Mouse (Mus musculus) retina, adult 2 months (tissue): ENCODE data around the gene Plk5.
A peak's percentile ranks its signal among the peaks of the same experiment; 100 is the strongest.

Source experiments
- DNase-seq: peaks from one replicate; pipeline ENCODE4 v3.0.0-alpha.2; 2012; ENCODE audit warnings: low read depth, low spot score

The Plk5 gene

DNA sequence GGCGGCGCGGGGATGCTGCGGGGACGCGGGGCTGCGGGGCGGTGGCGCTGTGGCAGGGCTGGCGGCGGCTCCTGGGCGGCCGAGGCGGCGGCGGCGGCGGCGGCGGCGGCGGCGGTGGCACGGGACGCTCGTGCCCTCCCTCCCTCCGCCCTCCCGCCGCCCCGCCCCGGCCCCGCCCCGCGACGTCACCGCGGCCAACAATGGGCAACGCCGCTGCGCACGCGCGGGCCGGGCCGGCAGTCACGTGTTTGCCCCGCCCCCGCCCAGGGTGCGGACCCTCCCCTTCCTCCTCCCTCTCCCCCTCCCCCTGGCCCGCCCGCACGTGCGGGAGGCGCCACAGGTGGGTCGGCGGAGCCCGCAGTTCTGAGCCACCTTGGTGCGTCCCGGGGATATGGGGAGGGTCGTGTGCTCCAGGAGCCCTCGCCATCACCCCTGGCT lies 31.3 kb downstream of the Plk5 start, which contains the start of gene Mex3d:
Mex3d (minus strand) TSS at position 138 of the 438 bp plus-strand sequence.
- DNase-seq = peak; percentile 78

GRCm38 (mm10) chr10:80388731-80389130 lies 32.5 kb downstream of the Plk5 start:
- DNase-seq = no peak

DNA sequence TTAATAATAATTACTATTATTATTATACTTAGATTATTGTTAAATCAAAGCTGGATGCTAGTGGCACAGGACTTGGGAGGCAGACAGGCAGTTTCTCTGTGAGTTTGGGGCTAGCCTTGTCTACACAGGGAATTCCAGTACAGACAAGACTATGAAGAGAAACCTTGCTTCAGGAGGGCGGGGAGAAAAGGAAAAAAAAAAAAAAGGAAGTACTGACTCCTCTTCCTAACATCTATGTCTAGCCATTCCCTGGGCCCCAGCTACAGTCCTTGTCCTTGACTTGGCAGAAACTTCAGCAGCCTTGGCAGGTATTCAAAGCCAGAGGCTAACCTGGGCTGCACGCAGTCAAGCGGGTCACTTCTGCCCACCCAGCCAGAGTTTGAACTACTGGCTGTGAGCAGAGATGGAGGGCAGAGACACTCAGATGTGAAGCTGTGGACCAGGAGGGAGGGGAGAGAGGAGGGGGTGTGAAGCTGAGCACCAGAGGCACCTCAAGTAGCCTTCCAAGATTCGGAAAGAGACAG lies 33.0 kb downstream of the Plk5 start:
- DNase-seq = no peak

GRCm38 (mm10) chr10:80390697-80391096 lies 34.4 kb downstream of the Plk5 start:
- DNase-seq = no peak

DNA sequence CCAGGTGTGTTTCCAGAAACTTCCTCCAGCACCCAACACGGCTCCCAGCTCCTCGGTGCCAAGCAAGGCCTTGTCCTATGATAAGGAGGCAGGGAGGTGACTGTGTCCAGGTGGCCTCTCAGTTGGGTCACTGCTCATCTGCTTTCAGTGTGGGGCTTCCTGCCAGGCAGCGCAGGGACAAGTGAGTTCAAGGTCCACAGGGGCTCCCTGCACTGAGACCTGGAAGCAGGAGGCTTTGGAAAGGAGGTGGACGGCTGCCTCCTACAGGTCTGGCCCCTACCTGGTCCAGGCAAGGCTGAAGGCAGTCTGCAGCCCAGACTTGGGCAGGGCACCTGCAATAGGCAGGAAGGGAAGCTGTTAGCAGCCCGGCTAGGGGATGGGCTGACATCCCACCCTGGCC lies 36.4 kb downstream of the Plk5 start:
- no peak for DNase-seq

GRCm38 (mm10) chr10:80395025-80395627 lies 38.9 kb downstream of the Plk5 start:
- DNase-seq = no peak

- no peak for DNase-seq
Observed at GRCm38 (mm10) chr10:80396822-80397523, 40.7 kb downstream of the Plk5 start.

- DNase-seq = no peak
Observed at GRCm38 (mm10) chr10:80397524-80398173, 41.4 kb downstream of the Plk5 start.

- DNase-seq = no peak
Observed at GRCm38 (mm10) chr10:80398174-80398535, 41.9 kb downstream of the Plk5 start.

- DNase-seq = peak; percentile 98
Observed at GRCm38 (mm10) chr10:80398719-80399190, 42.5 kb downstream of the Plk5 start.

DNA sequence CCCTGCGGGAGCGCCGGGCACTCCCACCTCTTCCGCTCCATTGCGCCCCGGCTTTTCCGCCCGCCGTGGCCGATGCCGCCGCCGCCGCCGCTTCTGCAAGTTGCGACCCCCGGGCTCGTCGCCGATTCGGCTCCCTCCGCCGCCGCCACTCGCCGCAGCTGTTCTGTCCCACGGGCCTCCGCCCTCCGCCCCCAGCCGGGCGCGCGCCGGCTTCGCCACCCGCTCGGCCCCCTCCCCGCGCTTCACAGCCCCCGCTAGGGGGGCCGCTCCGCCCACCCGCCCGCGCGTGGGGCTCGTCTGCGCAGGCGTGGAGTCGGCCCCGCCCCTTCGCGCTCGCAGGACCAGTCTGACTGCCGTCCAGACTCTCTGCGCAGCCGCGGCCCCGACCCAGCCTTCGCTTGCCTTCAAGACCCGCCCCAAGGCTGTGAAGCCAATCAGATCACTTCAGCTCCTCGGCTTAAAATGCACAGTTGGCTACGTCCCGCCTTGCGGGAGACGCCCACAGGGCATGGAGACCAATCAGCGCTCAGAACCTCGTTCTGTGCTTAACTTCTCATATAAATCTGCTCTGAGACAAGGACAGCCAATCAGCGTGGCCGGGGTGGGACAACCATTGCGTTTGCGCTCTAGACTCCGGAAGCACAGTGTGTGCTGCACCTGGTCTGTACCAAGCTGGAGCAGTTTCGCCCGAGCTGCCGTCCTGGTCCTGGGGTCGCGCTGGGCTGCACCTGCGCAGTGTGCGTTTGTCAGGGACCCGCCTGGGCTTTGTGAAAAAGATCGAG lies 43.1 kb downstream of the Plk5 start, which contains the start of gene Mbd3:
Mbd3 (minus strand) TSS at position 360 of the 782 bp plus-strand sequence.
- peak; percentile 99 for DNase-seq

DNA sequence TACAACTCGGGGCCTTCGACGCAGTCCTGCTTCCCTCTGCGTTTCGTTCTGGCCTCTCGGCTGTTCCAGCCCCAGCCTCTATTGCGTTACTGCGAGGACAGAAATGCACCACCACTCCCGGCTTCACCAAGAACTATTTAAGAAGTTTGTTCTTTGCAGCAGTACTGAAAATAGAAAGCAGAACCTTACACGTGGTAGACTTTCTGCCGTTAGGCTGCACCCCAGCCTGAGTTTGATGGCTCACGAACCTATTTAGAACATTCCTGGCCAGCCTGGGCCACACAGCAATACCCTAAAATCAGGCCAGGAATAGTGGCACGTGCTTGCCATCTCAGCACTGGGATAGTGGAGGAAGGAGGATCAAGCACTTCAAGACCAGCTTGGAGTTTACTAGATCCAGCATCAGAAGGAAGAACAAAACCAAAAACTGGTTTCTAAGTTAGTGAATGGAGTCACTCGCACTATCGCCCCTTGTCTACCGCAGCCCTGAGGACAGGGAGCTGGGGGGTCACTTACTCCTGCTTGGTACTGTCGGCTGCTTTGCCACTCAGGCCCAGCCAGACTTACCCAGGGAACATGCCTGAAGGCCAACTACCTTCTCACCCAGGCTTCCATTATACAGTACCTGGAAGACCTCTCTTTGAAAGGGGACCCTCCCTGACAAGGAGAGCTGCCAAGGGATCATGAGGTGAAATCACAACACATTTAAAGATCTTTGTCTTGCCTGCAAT lies 43.9 kb downstream of the Plk5 start:
- no peak for DNase-seq

DNA sequence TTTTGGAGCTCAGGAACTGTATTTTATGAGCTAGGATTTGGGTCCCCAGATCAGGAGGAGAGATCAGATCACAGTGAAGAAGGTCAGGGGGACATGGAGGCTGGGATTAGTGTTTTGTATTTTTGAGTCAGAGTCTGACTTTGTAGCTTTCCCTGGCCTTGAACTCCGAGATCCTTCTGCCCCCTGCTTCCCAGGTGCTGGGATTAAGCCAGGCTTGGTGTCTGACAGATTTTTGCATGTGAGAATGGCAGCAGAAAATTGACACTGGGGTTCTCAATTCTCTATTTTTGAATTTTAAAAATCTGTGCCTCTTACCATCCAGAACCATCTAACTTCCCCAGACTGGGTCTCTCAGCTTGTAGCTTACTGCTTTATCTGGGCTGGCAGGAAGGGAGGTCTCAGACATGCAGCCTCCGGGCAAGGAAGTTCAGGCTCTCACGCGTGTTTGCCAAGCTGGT lies 44.5 kb downstream of the Plk5 start:
- DNase-seq = no peak

- no peak for DNase-seq
Observed at GRCm38 (mm10) chr10:80403044-80403692, 46.9 kb downstream of the Plk5 start.

- DNase-seq = no peak
Observed at GRCm38 (mm10) chr10:80405481-80406173, 49.4 kb downstream of the Plk5 start.

DNA sequence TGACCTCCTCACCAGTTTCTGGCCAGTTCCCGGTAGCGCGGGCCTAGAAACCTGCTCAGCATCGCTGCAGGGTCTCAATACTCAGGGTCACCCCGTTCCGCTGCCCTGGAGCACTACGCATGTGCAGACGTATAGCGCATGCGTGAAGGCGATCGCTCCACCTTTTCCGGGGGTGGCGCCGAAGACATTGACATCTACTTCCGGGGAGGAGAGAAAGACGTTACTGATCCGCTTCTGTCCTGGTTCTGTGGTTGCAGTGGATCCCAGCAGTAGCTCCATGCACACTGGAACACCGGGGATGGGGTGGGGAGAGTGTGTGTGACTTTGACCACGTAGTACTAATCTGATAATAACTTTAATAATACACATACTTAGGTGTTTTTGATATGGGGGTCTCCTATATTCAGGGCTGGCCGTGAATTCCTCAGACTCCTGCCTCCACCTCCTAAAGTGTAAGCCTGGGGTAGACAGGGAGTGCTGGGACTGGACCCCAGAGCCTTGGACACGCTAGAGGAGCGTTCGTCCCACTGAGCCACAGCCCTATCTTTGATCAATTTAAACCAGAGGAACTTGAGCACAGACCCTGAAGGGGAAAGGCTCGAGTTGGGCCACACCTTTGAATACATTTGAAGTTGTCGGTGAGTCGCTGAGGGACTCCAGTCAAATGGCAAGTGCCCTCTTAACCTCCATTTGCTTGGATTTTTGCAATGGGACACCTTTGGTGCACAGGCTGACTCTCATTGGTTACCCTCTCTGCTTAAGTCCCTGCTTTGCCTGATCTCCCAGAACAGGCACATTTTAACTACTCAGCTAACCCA lies 50.6 kb downstream of the Plk5 start, which contains the start of gene Uqcr11:
Uqcr11 (minus strand) TSS at position 147 of the 818 bp plus-strand sequence.
- peak; percentile 89 for DNase-seq

GRCm38 (mm10) chr10:80407924-80408323 lies 51.7 kb downstream of the Plk5 start:
- no peak for DNase-seq

GRCm38 (mm10) chr10:80412656-80413541 lies 56.6 kb downstream of the Plk5 start:
- no peak for DNase-seq
